Mouse (Mus musculus) lung, embryonic 16.5 days (tissue): ENCODE measurements around the gene Rab3c. TPM values are rescaled to one million over a fixed set of nuclear protein-coding genes. Genes with fewer than 3 reads are reported as not detected.

Source experiments
- ATAC-seq: fragments of 200-750 bp; cut with Nextera tagmentation; 2 replicates; pipeline ENCODE4 v1.8.0; 2017; ENCODE audit warnings: low read depth, mild to moderate bottlenecking, moderate library complexity
- H3K27ac ChIP-seq: fragments of 300-500 bp; sonication (generic); 2 replicates; pipeline ENCODE4 v1.5.1; 2014; ENCODE audit warnings: mild to moderate bottlenecking, control low read depth, low read length
- H3K27me3 ChIP-seq: fragments of 300-500 bp; sonication (generic); 2 replicates; pipeline ENCODE4 v1.6.1; 2014; ENCODE audit warnings: low read depth, low read length, mixed read lengths; ENCODE audit not compliant: control insufficient read depth, insufficient read depth
- H3K36me3 ChIP-seq: fragments of 300-500 bp; sonication (generic); 2 replicates; pipeline ENCODE4 v1.6.1; 2014; ENCODE audit warnings: low read length; ENCODE audit not compliant: control insufficient read depth, insufficient read depth
- H3K4me1 ChIP-seq: fragments of 300-500 bp; sonication (generic); replicated peaks from 2 replicates; pipeline ENCODE4 v1.6.1; 2014; ENCODE audit warnings: low read length, mixed read lengths; ENCODE audit not compliant: control insufficient read depth, insufficient read depth
- H3K4me2 ChIP-seq: fragments of 300-500 bp; sonication (generic); 2 replicates; pipeline ENCODE4 v1.6.1; 2014; ENCODE audit warnings: low read depth, low read length, control low read depth
- H3K4me3 ChIP-seq: fragments of 300-500 bp; sonication (generic); 2 replicates; pipeline ENCODE4 v1.5.1; 2014; ENCODE audit warnings: mild to moderate bottlenecking, low read length, control low read depth
- H3K9ac ChIP-seq: fragments of 300-500 bp; sonication (generic); 2 replicates; pipeline ENCODE4 v1.6.1; 2014; ENCODE audit warnings: low read length, control low read depth
- H3K9me3 ChIP-seq: fragments of 300-500 bp; sonication (generic); 2 replicates; pipeline ENCODE4 v1.6.1; 2016; ENCODE audit warnings: low read length; ENCODE audit not compliant: control insufficient read depth
- WGBS: fragments of 180-500 bp; shearing (Covaris S2); extraction: QIAGEN DNeasy Blood & Tissue Kit; methylation state at CpG from one replicate; pipeline ENCODE4 v1.1.7; 2014; 5-methylcytosine and 5-hydroxymethylcytosine counted together
- polyA plus RNA-seq: library from polyadenylated mRNA; unstranded; fragments of >200 nt; fragmentation: Nextera tagmentation; extraction: Ambion mirVana; gene quantifications from 2 replicates; pipeline ENCODE4 v1.2.1, GENCODE M21; 2015

Gene Rab3c
- polyA plus RNA-seq, 1 experiment from 2014 or later = 2.4 TPM

GRCm38 (mm10) chr13:110219195-110219594 is 61.6 kb downstream of the Rab3c start:
- Histone ChIP-seq H3K9me3 (no peaks in the 10 kb centered on the region), H3K9ac (no peak overlapping the region), H3K27me3 (no peaks in the 10 kb centered on the region), H3K4me2 (no peak overlapping the region), H3K27ac (no peak overlapping the region), H3K4me3 (no peak overlapping the region), H3K4me1 (no peaks in the 10 kb centered on the region), H3K36me3 (no peaks in the 10 kb centered on the region)
- ATAC-seq = no peak
- WGBS = 83% methylated on average over 7 of the region's 7 CpGs

GRCm38 (mm10) chr13:110218497-110218896 is 62.3 kb downstream of the Rab3c start:
- H3K4me3 ChIP-seq = no peak overlapping the region
- ATAC-seq = no peak
- H3K27ac ChIP-seq = no peak overlapping the region
- H3K9ac ChIP-seq = no peak overlapping the region
- no peaks in the 10 kb centered on the region for H3K27me3 ChIP-seq
- H3K36me3 ChIP-seq = no peaks in the 10 kb centered on the region
- H3K4me1 ChIP-seq = no peaks in the 10 kb centered on the region
- H3K4me2 ChIP-seq = no peak overlapping the region
- no peaks in the 10 kb centered on the region for H3K9me3 ChIP-seq
- WGBS = 64% methylated on average over 4 of the region's 4 CpGs

- whole genome bisulfite sequencing = 49% methylated on average over 8 of the region's 8 CpGs
- no peaks in the 10 kb centered on the region for H3K9me3 ChIP-seq
- no peaks in the 10 kb centered on the region for H3K27me3 ChIP-seq
- peak overlapping the region; percentile 44; the same call in 1 of the 2 replicates for H3K27ac ChIP-seq
- no peak overlapping the region for H3K4me2 ChIP-seq
- no peak overlapping the region for H3K4me3 ChIP-seq
- H3K4me1 ChIP-seq = no peaks in the 10 kb centered on the region
- peak; percentile 77 for ATAC-seq
- no peak overlapping the region for H3K9ac ChIP-seq
- H3K36me3 ChIP-seq = no peaks in the 10 kb centered on the region
Measured at GRCm38 (mm10) chr13:110211526-110212075, 69.2 kb downstream of the Rab3c start.

GRCm38 (mm10) chr13:110198906-110199305 is 81.9 kb downstream of the Rab3c start:
- Histone ChIP-seq H3K27ac (no peak overlapping the region), H3K4me1 (no peaks in the 10 kb centered on the region), H3K9ac (no peak overlapping the region), H3K4me2 (no peak overlapping the region), H3K27me3 (no peaks in the 10 kb centered on the region), H3K9me3 (no peaks in the 10 kb centered on the region), H3K4me3 (no peak overlapping the region), H3K36me3 (no peaks in the 10 kb centered on the region)
- 82% methylated on average over 5 of the region's 5 CpGs for WGBS
- no peak for ATAC-seq

- 54% methylated on average over 1 of the region's 1 CpGs for WGBS
- H3K27me3 ChIP-seq = no peaks in the 10 kb centered on the region
- H3K4me2 ChIP-seq = no peak overlapping the region
- no peaks in the 10 kb centered on the region for H3K4me1 ChIP-seq
- no peak overlapping the region for H3K4me3 ChIP-seq
- H3K9me3 ChIP-seq = peaks cover 3% of the 10 kb centered on the region
- H3K36me3 ChIP-seq = no peaks in the 10 kb centered on the region
- ATAC-seq = no peak
- H3K9ac ChIP-seq = no peak overlapping the region
- H3K27ac ChIP-seq = no peak overlapping the region
Measured at GRCm38 (mm10) chr13:110190039-110190438, 90.8 kb downstream of the Rab3c start.

GRCm38 (mm10) chr13:110184963-110185685 is 95.7 kb downstream of the Rab3c start:
- Histone ChIP-seq H3K9me3 (peaks cover 3% of the 10 kb centered on the region), H3K27ac (no peak overlapping the region), H3K4me1 (no peaks in the 10 kb centered on the region), H3K4me3 (no peak overlapping the region), H3K9ac (no peak overlapping the region), H3K4me2 (no peak overlapping the region), H3K36me3 (no peaks in the 10 kb centered on the region), H3K27me3 (no peaks in the 10 kb centered on the region)
- ATAC-seq = no peak
- 60% methylated on average over 4 of the region's 4 CpGs for WGBS

- Histone ChIP-seq H3K36me3 (no peaks in the 10 kb centered on the region), H3K9me3 (no peaks in the 10 kb centered on the region), H3K4me2 (no peak overlapping the region), H3K4me3 (no peak overlapping the region), H3K27ac (no peak overlapping the region), H3K9ac (no peak overlapping the region), H3K27me3 (no peaks in the 10 kb centered on the region), H3K4me1 (no peaks in the 10 kb centered on the region)
- no peak for ATAC-seq
- WGBS = 69% methylated on average over 6 of the region's 6 CpGs
Measured at GRCm38 (mm10) chr13:110175651-110176050, 105.1 kb downstream of the Rab3c start.

GRCm38 (mm10) chr13:110169669-110170068 is 111.1 kb downstream of the Rab3c start:
- no peak overlapping the region for H3K4me3 ChIP-seq
- H3K4me1 ChIP-seq = no peaks in the 10 kb centered on the region
- ATAC-seq = no peak
- H3K4me2 ChIP-seq = no peak overlapping the region
- H3K9ac ChIP-seq = no peak overlapping the region
- no peak overlapping the region for H3K27ac ChIP-seq
- H3K9me3 ChIP-seq = no peaks in the 10 kb centered on the region
- H3K27me3 ChIP-seq = no peaks in the 10 kb centered on the region
- H3K36me3 ChIP-seq = no peaks in the 10 kb centered on the region
- 75% methylated on average over 3 of the region's 3 CpGs for whole genome bisulfite sequencing

GRCm38 (mm10) chr13:110169152-110169551 is 111.6 kb downstream of the Rab3c start:
- Histone ChIP-seq H3K27me3 (no peaks in the 10 kb centered on the region), H3K9ac (no peak overlapping the region), H3K4me2 (no peak overlapping the region), H3K4me1 (no peaks in the 10 kb centered on the region), H3K27ac (no peak overlapping the region), H3K36me3 (no peaks in the 10 kb centered on the region), H3K4me3 (no peak overlapping the region), H3K9me3 (no peaks in the 10 kb centered on the region)
- ATAC-seq = no peak
- WGBS = 66% methylated on average over 4 of the region's 4 CpGs
